Comparison of ENCODE assay signal across 8 mouse cellular contexts in genomic region chr2:71545401-71545881, GRCm38 (mm10). TPM values are rescaled to one million over a fixed set of nuclear protein-coding genes. Genes with fewer than 3 reads are reported as not detected.
DNase-seq lines count a peak whose midpoint lies in the region; ATAC-seq and TF ChIP-seq lines count a peak whose summit lies in the region.
"Had no signal": no experiment of that assay in that cellular context is flagged by ENCODE, and none has a peak within 500 bp of the region (broad histone marks: within the 10 kb centered on the region; RNA-seq: fewer than 3 reads in every experiment).

No protein-coding gene starts in this region.

- no peak overlapping the region for H3K27ac ChIP-seq in testis, adult 2 months (ENCODE audit: control insufficient read depth, insufficient read depth, low read depth, low read length)
- H3K27ac ChIP-seq in embryonic fibroblast, embryonic 13.5 days (ENCODE audit: insufficient read depth, low read length): no peak overlapping the region
- no peak overlapping the region for H3K27ac ChIP-seq in hindbrain, postnatal 0 days
- H3K27ac ChIP-seq in midbrain, postnatal 0 days (ENCODE audit: low read depth, low read length): no peak overlapping the region

- H3K4me3 ChIP-seq in testis, adult 2 months (ENCODE audit: control insufficient read depth, low read depth, low read length): peak overlapping the region; percentile 66
- H3K4me3 ChIP-seq in embryonic fibroblast, embryonic 13.5 days (ENCODE audit: insufficient read depth, low read length): peak overlapping the region; percentile 58
- H3K4me3 ChIP-seq in hindbrain, postnatal 0 days (ENCODE audit: low read length): peak overlapping the region; percentile 36
- H3K4me3 ChIP-seq in midbrain, postnatal 0 days (ENCODE audit: low read depth, low read length): peak overlapping the region; percentile 30; the same call in 1 of the 2 replicates

- H3K27me3 ChIP-seq in testis, adult 2 months (ENCODE audit: control insufficient read depth, insufficient read depth, low read length): peaks cover 27% of the 10 kb centered on the region
- H3K27me3 ChIP-seq in hindbrain, postnatal 0 days (ENCODE audit: insufficient read depth, low read length): peaks cover 77% of the 10 kb centered on the region
- H3K27me3 ChIP-seq in midbrain, postnatal 0 days (ENCODE audit: insufficient read depth, low read length): peaks cover 71% of the 10 kb centered on the region

- H3K9me3 ChIP-seq in hindbrain, postnatal 0 days (ENCODE audit: low read length): no peaks in the 10 kb centered on the region
- no peaks in the 10 kb centered on the region for H3K9me3 ChIP-seq in midbrain, postnatal 0 days (ENCODE audit: low read length)

- no peaks in the 10 kb centered on the region for H3K36me3 ChIP-seq in testis, adult 2 months (ENCODE audit: control insufficient read depth, insufficient read depth, low read length)
- no peaks in the 10 kb centered on the region for H3K36me3 ChIP-seq in hindbrain, postnatal 0 days (ENCODE audit: insufficient read depth, low read length)
- H3K36me3 ChIP-seq in midbrain, postnatal 0 days (ENCODE audit: insufficient read depth, low read length): no peaks in the 10 kb centered on the region

- no peak for DNase-seq in testis, postnatal 14 days (ENCODE audit: low spot score)
- no peak for DNase-seq in hindbrain, postnatal 0 days (ENCODE audit: low spot score)
- DNase-seq in midbrain, postnatal 0 days (ENCODE audit: low spot score): no peak
- DNase-seq in cerebellum, adult 11 months: no peak

- TF ChIP-seq POLR2A in testis, adult 2 months (IDR thresholded peaks at IDR 0.05; ENCODE audit: control insufficient read depth, low read depth, low read length): no peak
- no peak for TF ChIP-seq POLR2A in embryonic fibroblast, embryonic 13.5 days (IDR thresholded peaks at IDR 0.05; ENCODE audit: low read depth, low read length)

- 1% methylated on average over 32 of the region's 32 CpGs for WGBS in hindbrain, postnatal 0 days
- under 1% methylated on average over 30 of the region's 32 CpGs for WGBS in midbrain, postnatal 0 days

- H3K4me2 ChIP-seq in hindbrain, postnatal 0 days (ENCODE audit: low read depth, low read length): peak overlapping the region; percentile 74
- peak overlapping the region; percentile 60 for H3K4me2 ChIP-seq in midbrain, postnatal 0 days (ENCODE audit: low read depth, low read length, poor library complexity, severe bottlenecking)

- ATAC-seq in hindbrain, postnatal 0 days: peak; percentile 16; the same call in 1 of the 2 replicates
- no peak for ATAC-seq in midbrain, postnatal 0 days (ENCODE audit: low FRiP score)
- ATAC-seq in cerebellum, adult (ENCODE audit: insufficient number of reproducible peaks, low FRiP score, low TSS enrichment): no peak

- peaks cover 34% of the 10 kb centered on the region for H3K4me1 ChIP-seq in testis, adult 2 months (ENCODE audit: control insufficient read depth, insufficient read depth, low read length)
- H3K4me1 ChIP-seq in embryonic fibroblast, embryonic 13.5 days (ENCODE audit: control insufficient read depth, insufficient read depth, low read length): no peaks in the 10 kb centered on the region; the same call in 1 of the 2 replicates
- peaks cover 8% of the 10 kb centered on the region; the same call in 1 of the 2 replicates for H3K4me1 ChIP-seq in hindbrain, postnatal 0 days (ENCODE audit: insufficient read depth, low read length)
- H3K4me1 ChIP-seq in midbrain, postnatal 0 days (ENCODE audit: insufficient read depth, low read length): peaks cover 7% of the 10 kb centered on the region; the same call in 1 of the 2 replicates

- H3K9ac ChIP-seq in hindbrain, postnatal 0 days (replicated peaks; ENCODE audit: low read length): no peak overlapping the region
- H3K9ac ChIP-seq in midbrain, postnatal 0 days (replicated peaks; ENCODE audit: low read length, poor library complexity, severe bottlenecking): no peak overlapping the region

- TF ChIP-seq CTCF in testis, adult 2 months (IDR thresholded peaks at IDR 0.05; ENCODE audit: control insufficient read depth, insufficient read depth, insufficient replicate concordance, low read depth, low read length): no peak
- TF ChIP-seq CTCF in embryonic fibroblast, embryonic 13.5 days (IDR thresholded peaks at IDR 0.05; ENCODE audit: borderline replicate concordance, insufficient read depth, low read length): no peak
- no peak for TF ChIP-seq CTCF in hindbrain, postnatal 0 days (IDR thresholded peaks at IDR 0.05; ENCODE audit: low read depth)
- no peak for TF ChIP-seq CTCF in midbrain, postnatal 0 days (IDR thresholded peaks at IDR 0.05)

RNA-seq across cellular contexts. Expression of gene Dlx2, which starts 1.1 kb away (rescaled TPM):
- 0.11 TPM in 1 of 2 replicates, not detected in the other for polyA plus RNA-seq in testis, adult 2 months (2012; rRNA removed)
- 2.4 and 3.2 TPM in 2 replicates for polyA plus RNA-seq in embryonic fibroblast, embryonic 13.5 days (2011; ENCODE audit: insufficient read length, low read depth, missing spikeins)
- total RNA-seq in hindbrain, postnatal 0 days (2014; rRNA removed): 0.97 TPM in 1 of 2 replicates, not detected in the other
- 0.21 and 0.26 TPM in 2 replicates for polyA plus RNA-seq in hindbrain, postnatal 0 days (2015; fragmentation: Nextera tagmentation; extraction: Ambion mirVana)
- 0.38 and 1.2 TPM in 2 replicates for total RNA-seq in midbrain, postnatal 0 days (2014; rRNA removed)
- 3.1 and 8.4 TPM in 2 replicates for polyA plus RNA-seq in midbrain, postnatal 0 days (2015; fragmentation: Nextera tagmentation; extraction: Ambion mirVana)
- total RNA-seq: common myeloid progenitor, adult 5-6 weeks had no signal

RNA-seq across cellular contexts. Expression of gene Dlx1, which starts 17.5 kb away (rescaled TPM):
- 0.25 and 0.47 TPM in 2 replicates for polyA plus RNA-seq in testis, adult 2 months (2012; rRNA removed)
- polyA plus RNA-seq in embryonic fibroblast, embryonic 13.5 days (2011; ENCODE audit: insufficient read length, low read depth, missing spikeins): 1.9 and 2.0 TPM in 2 replicates
- total RNA-seq in hindbrain, postnatal 0 days (2014; rRNA removed): 2.5 and 3.5 TPM in 2 replicates
- polyA plus RNA-seq in hindbrain, postnatal 0 days (2015; fragmentation: Nextera tagmentation; extraction: Ambion mirVana): not detected in 2 replicates
- 2.8 and 8.8 TPM in 2 replicates for total RNA-seq in midbrain, postnatal 0 days (2014; rRNA removed)
- polyA plus RNA-seq in midbrain, postnatal 0 days (2015; fragmentation: Nextera tagmentation; extraction: Ambion mirVana): 10.5 and 25.5 TPM in 2 replicates
- total RNA-seq: common myeloid progenitor, adult 5-6 weeks had no signal
